Mouse (Mus musculus): ENCODE measurements around the gene Mctp1. TPM values are rescaled to one million over a fixed set of nuclear protein-coding genes. Genes with fewer than 3 reads are reported as not detected.
"Not testable (repeated sequence)": the region's sequence is repeated elsewhere in the genome, so short reads cannot be mapped to it uniquely, and the experiment has no call there.

Gene Mctp1
- 0.23 and 0.33 TPM in 2 replicates for polyA plus RNA-seq (2015; fragmentation: Nextera tagmentation; extraction: Ambion mirVana)

- Histone ChIP-seq H3K4me1 (replicated peaks; ENCODE audit: insufficient read depth, low read length) (0 out of 2 replicates have a peak, but pooled peaks cover 4% of the 10 kb centered on the region), H3K9me3 (replicated peaks; ENCODE audit: low read length) (no peaks in the 10 kb centered on the region), H3K27me3 (ENCODE audit: insufficient read depth, low read length) (peaks cover 9% of the 10 kb centered on the region; the same call in 1 of the 2 replicates), H3K27ac (no peak within 1 kb of the TSS), H3K9ac (ENCODE audit: low read depth, low read length) (peak within 1 kb of the TSS; percentile 42; the same call in 1 of the 2 replicates), H3K4me2 (ENCODE audit: low read length) (peak within 1 kb of the TSS; percentile 79), H3K4me3 (replicated peaks; ENCODE audit: low read depth, low read length) (peak within 1 kb of the TSS; percentile 46), H3K36me3 (ENCODE audit: insufficient read depth, low read length) (no peaks in the 10 kb centered on the region)
- peak; percentile 90 for ATAC-seq (replicated peaks; ENCODE audit: low FRiP score, low read depth)
- no peak for TF ChIP-seq CTCF (IDR thresholded peaks at IDR 0.05; ENCODE audit: low read depth)
- peak; percentile 80 for DNase-seq (ENCODE audit: low spot score)
- under 1% methylated on average over 58 of the region's 62 CpGs for WGBS
Measured at GRCm38 (mm10) chr13:76383972-76384663, at the start of gene Mctp1. Gene Mctp1 (plus strand): TSS chr13:76384535.

GRCm38 (mm10) chr13:76345941-76346340, 38.4 kb upstream of the Mctp1 start:
- not testable (repeated sequence) for H3K4me2 ChIP-seq (ENCODE audit: low read length); DNase-seq (ENCODE audit: low spot score); ATAC-seq (replicated peaks; ENCODE audit: low FRiP score, low read depth); H3K9ac ChIP-seq (ENCODE audit: low read depth, low read length); H3K9me3 ChIP-seq (replicated peaks; ENCODE audit: low read length); H3K4me1 ChIP-seq (replicated peaks; ENCODE audit: insufficient read depth, low read length); H3K36me3 ChIP-seq (ENCODE audit: insufficient read depth, low read length); H3K4me3 ChIP-seq (replicated peaks; ENCODE audit: low read depth, low read length); H3K27me3 ChIP-seq (ENCODE audit: insufficient read depth, low read length); H3K27ac ChIP-seq
- 83% methylated on average over 19 of the region's 21 CpGs for WGBS

GRCm38 (mm10) chr13:76358720-76359119, 25.6 kb upstream of the Mctp1 start:
- no peak overlapping the region for H3K27ac ChIP-seq
- no peaks in the 10 kb centered on the region for H3K9me3 ChIP-seq (replicated peaks; ENCODE audit: low read length)
- no peak for DNase-seq (ENCODE audit: low spot score)
- H3K9ac ChIP-seq (ENCODE audit: low read depth, low read length): no peak overlapping the region
- no peak overlapping the region for H3K4me2 ChIP-seq (ENCODE audit: low read length)
- no peak for ATAC-seq (replicated peaks; ENCODE audit: low FRiP score, low read depth)
- no peaks in the 10 kb centered on the region for H3K4me1 ChIP-seq (replicated peaks; ENCODE audit: insufficient read depth, low read length)
- no peaks in the 10 kb centered on the region for H3K27me3 ChIP-seq (ENCODE audit: insufficient read depth, low read length)
- TF ChIP-seq CTCF (IDR thresholded peaks at IDR 0.05; ENCODE audit: low read depth): no peak
- no peaks in the 10 kb centered on the region for H3K36me3 ChIP-seq (ENCODE audit: insufficient read depth, low read length)
- H3K4me3 ChIP-seq (replicated peaks; ENCODE audit: low read depth, low read length): no peak overlapping the region

GRCm38 (mm10) chr13:76384664-76385435, 515 bp downstream of the Mctp1 start:
- peak; percentile 49 for TF ChIP-seq CTCF (IDR thresholded peaks at IDR 0.05; ENCODE audit: low read depth)
- H3K27me3 ChIP-seq (ENCODE audit: insufficient read depth, low read length): peaks cover 9% of the 10 kb centered on the region; the same call in 1 of the 2 replicates
- H3K9ac ChIP-seq (ENCODE audit: low read depth, low read length): peak overlapping the region; percentile 42; the same call in 1 of the 2 replicates
- no peaks in the 10 kb centered on the region for H3K36me3 ChIP-seq (ENCODE audit: insufficient read depth, low read length)
- no peaks in the 10 kb centered on the region for H3K9me3 ChIP-seq (replicated peaks; ENCODE audit: low read length)
- no peak overlapping the region for H3K27ac ChIP-seq
- H3K4me3 ChIP-seq (replicated peaks; ENCODE audit: low read depth, low read length): peak overlapping the region; percentile 46
- WGBS: 1% methylated on average over 58 of the region's 58 CpGs
- H3K4me2 ChIP-seq (ENCODE audit: low read length): peak overlapping the region; percentile 79
- DNase-seq (ENCODE audit: low spot score): peak; percentile 48
- H3K4me1 ChIP-seq (replicated peaks; ENCODE audit: insufficient read depth, low read length): 0 out of 2 replicates have a peak, but pooled peaks cover 4% of the 10 kb centered on the region
- peak; percentile 85 for ATAC-seq (replicated peaks; ENCODE audit: low FRiP score, low read depth)

DNA sequence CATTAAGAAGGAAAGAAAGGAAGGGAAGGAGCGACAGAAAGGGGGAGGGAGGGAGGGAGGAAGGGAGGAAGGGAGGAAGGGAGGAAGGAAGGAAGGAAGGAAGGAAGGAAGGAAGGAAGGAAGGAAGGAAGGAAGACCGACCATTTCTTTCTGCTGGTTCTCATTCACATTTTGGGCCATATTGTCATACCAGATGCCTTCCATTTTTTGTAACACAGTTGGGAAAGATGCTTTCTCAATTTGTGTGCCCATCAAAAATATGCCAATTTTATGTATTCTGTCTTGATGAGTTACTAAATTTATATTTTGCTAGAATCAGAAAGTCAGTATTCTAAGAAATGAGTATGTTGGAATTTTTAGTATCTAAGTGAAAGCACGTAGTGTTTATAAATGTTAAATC, 4.3 kb downstream of the Mctp1 start:
- no peaks in the 10 kb centered on the region for H3K9me3 ChIP-seq (replicated peaks; ENCODE audit: low read length)
- no peak for TF ChIP-seq CTCF (IDR thresholded peaks at IDR 0.05; ENCODE audit: low read depth)

DNA sequence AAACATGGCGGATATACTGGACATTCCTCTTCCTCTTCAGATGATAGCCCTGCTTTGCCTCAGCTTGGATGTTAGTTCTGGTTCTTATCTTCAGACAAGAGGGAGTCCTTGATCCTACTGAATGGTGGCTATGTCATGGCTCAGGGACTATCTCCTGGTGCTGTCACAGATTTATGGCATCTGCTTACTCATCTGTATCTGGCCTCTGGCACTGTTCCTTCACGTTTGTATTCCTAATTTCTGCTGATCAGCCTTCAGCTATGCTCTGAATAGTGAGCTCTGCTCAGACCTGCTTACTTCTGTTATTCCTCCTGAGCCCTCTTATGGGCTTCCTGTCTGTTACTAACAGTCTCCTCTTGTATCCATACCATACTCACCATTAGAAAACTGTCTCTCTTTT, 7.6 kb downstream of the Mctp1 start:
- ATAC-seq (replicated peaks; ENCODE audit: low FRiP score, low read depth): no peak
- H3K9ac ChIP-seq (ENCODE audit: low read depth, low read length): no peak overlapping the region

More for the DNA sequence above, 4.3 kb downstream of the Mctp1 start:
- Histone ChIP-seq H3K27me3 (ENCODE audit: insufficient read depth, low read length) (peaks cover 6% of the 10 kb centered on the region; the same call in 1 of the 2 replicates), H3K9ac (ENCODE audit: low read depth, low read length) (no peak overlapping the region), H3K4me1 (replicated peaks; ENCODE audit: insufficient read depth, low read length) (0 out of 2 replicates have a peak, but pooled peaks cover 4% of the 10 kb centered on the region), H3K4me2 (ENCODE audit: low read length) (no peak overlapping the region), H3K27ac (no peak overlapping the region), H3K36me3 (ENCODE audit: insufficient read depth, low read length) (no peaks in the 10 kb centered on the region), H3K4me3 (replicated peaks; ENCODE audit: low read depth, low read length) (no peak overlapping the region)
- no peak for DNase-seq (ENCODE audit: low spot score)
- WGBS: 65% methylated on average over 3 of the region's 3 CpGs
- no peak for ATAC-seq (replicated peaks; ENCODE audit: low FRiP score, low read depth)

More for the DNA sequence above, 7.6 kb downstream of the Mctp1 start:
- DNase-seq (ENCODE audit: low spot score): no peak
- 53% methylated on average over 2 of the region's 2 CpGs for WGBS
- H3K4me3 ChIP-seq (replicated peaks; ENCODE audit: low read depth, low read length): no peak overlapping the region
- H3K9me3 ChIP-seq (replicated peaks; ENCODE audit: low read length): no peaks in the 10 kb centered on the region
- H3K27me3 ChIP-seq (ENCODE audit: insufficient read depth, low read length): no peaks in the 10 kb centered on the region
- H3K36me3 ChIP-seq (ENCODE audit: insufficient read depth, low read length): no peaks in the 10 kb centered on the region
- no peaks in the 10 kb centered on the region for H3K4me1 ChIP-seq (replicated peaks; ENCODE audit: insufficient read depth, low read length)
- no peak for TF ChIP-seq CTCF (IDR thresholded peaks at IDR 0.05; ENCODE audit: low read depth)
- H3K27ac ChIP-seq: no peak overlapping the region
- no peak overlapping the region for H3K4me2 ChIP-seq (ENCODE audit: low read length)
